13 mouse cellular contexts compared by ENCODE assay signal in genomic region chr3:54457416-54457815, GRCm38 (mm10).
"Had no signal": no experiment of that assay in that cellular context is flagged by ENCODE, and none has a peak within 500 bp of the region (broad histone marks: within the 10 kb centered on the region; RNA-seq: fewer than 3 reads in every experiment).

No protein-coding gene starts in this region.

- H3K9me3 ChIP-seq: intestine, embryonic 15.5 days; limb, embryonic 10.5 days; liver, embryonic 12.5 days; midbrain, embryonic 13.5 days; neural tube, embryonic 15.5 days had no signal

- H3K4me1 ChIP-seq: intestine, embryonic 15.5 days; liver, embryonic 12.5 days; midbrain, embryonic 13.5 days; neural tube, embryonic 15.5 days had no signal

- ATAC-seq: intestine, embryonic 15.5 days; liver, embryonic 12.5 days; midbrain, embryonic 13.5 days had no signal

- H3K27me3 ChIP-seq: intestine, embryonic 15.5 days; liver, embryonic 12.5 days; midbrain, embryonic 13.5 days; neural tube, embryonic 15.5 days had no signal

- H3K36me3 ChIP-seq: intestine, embryonic 15.5 days; limb, embryonic 10.5 days; liver, embryonic 12.5 days; midbrain, embryonic 13.5 days; neural tube, embryonic 15.5 days had no signal

- H3K4me2 ChIP-seq: intestine, embryonic 15.5 days; liver, embryonic 12.5 days; lung, embryonic 14.5 days; midbrain, embryonic 13.5 days; neural tube, embryonic 15.5 days had no signal

- H3K9ac ChIP-seq: intestine, embryonic 15.5 days; liver, embryonic 12.5 days; lung, embryonic 14.5 days; midbrain, embryonic 13.5 days; neural tube, embryonic 15.5 days had no signal

- DNase-seq: kidney, adult 18-20 months; kidney, postnatal 14 days; lung, embryonic 14.5 days; right cerebral cortex, adult 18-20 months; right cerebral cortex, postnatal 25 days; thymus, adult 2 months; thymus, postnatal 25 days had no signal

- H3K27ac ChIP-seq: intestine, embryonic 15.5 days; left cerebral cortex, adult 2 months; limb, embryonic 10.5 days; liver, embryonic 12.5 days; midbrain, embryonic 13.5 days; neural tube, embryonic 15.5 days had no signal

- H3K4me3 ChIP-seq: intestine, embryonic 15.5 days; left cerebral cortex, adult 2 months; limb, embryonic 10.5 days; liver, embryonic 12.5 days; midbrain, embryonic 13.5 days; neural tube, embryonic 15.5 days had no signal
